Mouse (Mus musculus) heart, embryonic 14.5 days (tissue): ENCODE results near the gene Msh3. TPM values are rescaled to one million over a fixed set of nuclear protein-coding genes. Genes with fewer than 3 reads are reported as not detected.
"Not testable (repeated sequence)": the region's sequence is repeated elsewhere in the genome, so short reads cannot be mapped to it uniquely, and the experiment has no call there.

ENCODE experiments used
- ATAC-seq: fragments of 200-750 bp; cut with Nextera tagmentation; 2 replicates; pipeline ENCODE4 v1.8.0; 2017; ENCODE audit warnings: low read depth, moderate TSS enrichment; ENCODE audit not compliant: insufficient number of reproducible peaks, insufficient read depth, low FRiP score
- H3K27ac ChIP-seq, 2 experiments: fragments of 200-500 bp in 1 of 2; fragments of 300-500 bp in 1 of 2; sonication (generic) in 1 of 2; replicated peaks in 1 of 2; 2 replicates each; pipeline ENCODE4 v1.5.1; 2012 to 2014; ENCODE audit warnings: low read depth in 2 of 2, low read length in 2 of 2, control low read depth in 1 of 2, mild to moderate bottlenecking in 1 of 2, mixed read lengths in 1 of 2; ENCODE audit not compliant: control insufficient read depth in 1 of 2, insufficient read depth in 1 of 2
- H3K27me3 ChIP-seq: fragments of 300-500 bp; sonication (generic); 2 replicates; pipeline ENCODE4 v1.6.1; 2014; ENCODE audit warnings: mild to moderate bottlenecking, low read length, control low read depth; ENCODE audit not compliant: control insufficient read depth, insufficient read depth
- H3K36me3 ChIP-seq: fragments of 300-500 bp; sonication (generic); 2 replicates; pipeline ENCODE4 v1.6.1; 2014; ENCODE audit warnings: mild to moderate bottlenecking, control low read depth, low read length, mixed read lengths; ENCODE audit not compliant: control insufficient read depth, insufficient read depth
- H3K4me1 ChIP-seq, 2 experiments: fragments of 200-500 bp in 1 of 2; fragments of 300-500 bp in 1 of 2; sonication (generic) in 1 of 2; 2 replicates each; pipeline ENCODE4 v1.6.1; 2012 to 2014; ENCODE audit warnings: low read length in 2 of 2, control low read depth in 1 of 2, mixed read lengths in 1 of 2; ENCODE audit not compliant: control insufficient read depth in 2 of 2, insufficient read depth in 2 of 2
- H3K4me2 ChIP-seq: fragments of 300-500 bp; sonication (generic); 2 replicates; pipeline ENCODE4 v1.6.1; 2014; ENCODE audit warnings: mild to moderate bottlenecking, low read length
- H3K4me3 ChIP-seq, 2 experiments: fragments of 200-500 bp in 1 of 2; fragments of 300-500 bp in 1 of 2; sonication (generic) in 1 of 2; 2 replicates each; pipeline ENCODE4 v1.5.1; 2012 to 2014; ENCODE audit warnings: low read length in 2 of 2, mild to moderate bottlenecking in 2 of 2, control low read depth in 1 of 2, low read depth in 1 of 2, moderate library complexity in 1 of 2; ENCODE audit not compliant: control insufficient read depth in 1 of 2, insufficient read depth in 1 of 2
- H3K9ac ChIP-seq: fragments of 300-500 bp; sonication (generic); 2 replicates; pipeline ENCODE4 v1.6.1; 2014; ENCODE audit warnings: mild to moderate bottlenecking, low read length
- H3K9me3 ChIP-seq: fragments of 300-500 bp; sonication (generic); 2 replicates; pipeline ENCODE4 v1.6.1; 2016; ENCODE audit warnings: low read length, control low read depth; ENCODE audit not compliant: control insufficient read depth
- whole genome bisulfite sequencing: fragments of 180-500 bp; shearing (Covaris S2); extraction: QIAGEN DNeasy Blood & Tissue Kit; methylation state at CpG from one replicate; pipeline ENCODE4 v1.1.7; 2014; 5-methylcytosine and 5-hydroxymethylcytosine counted together
- polyA plus RNA-seq: library from polyadenylated mRNA; unstranded; fragments of >200 nt; fragmentation: Nextera tagmentation; extraction: Ambion mirVana; gene quantifications from 2 replicates; pipeline ENCODE4 v1.2.1, GENCODE M21; 2014

The Msh3 gene
- 17.0 and 17.1 TPM in 2 replicates for polyA plus RNA-seq

GRCm38 (mm10) chr13:92354456-92355271 is at the start of gene Msh3, which contains the start of gene Dhfr:
Gene Msh3, minus strand, starts transcription at chr13:92355003.
Gene Dhfr, plus strand, starts transcription at chr13:92354726.
- Histone ChIP-seq H3K4me1 (peaks cover 3 to 14% of the 10 kb centered on the region in 2 experiments), H3K9ac (peak within 1 kb of the TSS; percentile 76), H3K27me3 (no peaks in the 10 kb centered on the region), H3K4me2 (peak within 1 kb of the TSS; percentile 89), H3K36me3 (peaks cover 21% of the 10 kb centered on the region), H3K4me3 (peak within 1 kb of the TSS; percentile 63 to 76), H3K9me3 (no peaks in the 10 kb centered on the region), H3K27ac (peak within 1 kb of the TSS; percentile 88)
- peak; percentile 99 for ATAC-seq
- under 1% methylated on average over 75 of the region's 76 CpGs for WGBS

DNA sequence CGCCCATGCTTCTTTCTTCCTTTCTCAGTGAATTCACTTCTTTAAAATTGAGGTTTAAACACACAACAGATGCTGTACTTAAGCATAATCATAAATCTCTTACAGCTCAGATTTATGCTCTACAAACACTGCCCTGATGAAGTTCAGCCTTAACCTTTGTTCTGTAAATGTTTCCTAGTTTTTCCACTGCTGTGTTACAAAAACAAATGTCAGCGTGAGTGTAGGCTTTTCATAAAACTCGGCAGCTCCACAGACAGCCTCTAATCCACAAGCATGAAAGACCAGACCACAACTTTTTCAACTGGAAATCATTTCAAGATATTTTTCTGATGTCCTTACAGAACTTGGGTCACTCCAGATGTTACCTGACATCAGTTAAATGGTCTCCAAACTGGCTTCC is 48.7 kb upstream of the Msh3 start:
- Histone ChIP-seq H3K27ac (no peak overlapping the region), H3K36me3 (no peaks in the 10 kb centered on the region), H3K9ac (no peak overlapping the region), H3K4me2 (no peak overlapping the region), H3K4me1 (no peaks in the 10 kb centered on the region), H3K4me3 (no peak overlapping the region), H3K9me3 (no peaks in the 10 kb centered on the region), H3K27me3 (no peaks in the 10 kb centered on the region)
- 69% methylated on average over 3 of the region's 3 CpGs for WGBS
- no peak for ATAC-seq

DNA sequence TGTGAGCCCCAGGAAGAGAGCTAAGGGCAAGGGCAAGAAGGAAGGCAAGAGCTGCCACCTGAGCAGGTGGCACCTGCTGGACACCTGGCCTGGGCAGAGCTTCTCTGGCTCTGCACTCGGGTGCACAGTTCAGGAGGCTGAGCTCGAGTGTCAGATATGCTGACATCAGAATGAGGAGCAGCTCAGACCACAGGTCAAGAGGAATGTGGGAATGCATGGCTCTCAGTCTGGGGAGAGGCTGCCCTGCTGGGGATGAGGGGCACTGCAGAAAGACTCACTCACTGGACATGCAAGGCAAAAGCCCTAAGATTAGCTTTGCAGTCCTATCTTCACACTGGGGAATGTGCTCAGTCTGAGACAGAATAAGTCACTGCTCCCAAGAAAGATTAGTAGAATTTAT is 47.3 kb upstream of the Msh3 start:
- no peak overlapping the region for H3K27ac ChIP-seq
- H3K9me3 ChIP-seq: no peaks in the 10 kb centered on the region
- no peak overlapping the region for H3K9ac ChIP-seq
- H3K4me3 ChIP-seq: no peak overlapping the region
- no peak overlapping the region for H3K4me2 ChIP-seq
- H3K4me1 ChIP-seq: no peaks in the 10 kb centered on the region
- H3K36me3 ChIP-seq: no peaks in the 10 kb centered on the region
- no peak for ATAC-seq
- WGBS: 29% methylated on average over 2 of the region's 2 CpGs
- H3K27me3 ChIP-seq: no peaks in the 10 kb centered on the region

DNA sequence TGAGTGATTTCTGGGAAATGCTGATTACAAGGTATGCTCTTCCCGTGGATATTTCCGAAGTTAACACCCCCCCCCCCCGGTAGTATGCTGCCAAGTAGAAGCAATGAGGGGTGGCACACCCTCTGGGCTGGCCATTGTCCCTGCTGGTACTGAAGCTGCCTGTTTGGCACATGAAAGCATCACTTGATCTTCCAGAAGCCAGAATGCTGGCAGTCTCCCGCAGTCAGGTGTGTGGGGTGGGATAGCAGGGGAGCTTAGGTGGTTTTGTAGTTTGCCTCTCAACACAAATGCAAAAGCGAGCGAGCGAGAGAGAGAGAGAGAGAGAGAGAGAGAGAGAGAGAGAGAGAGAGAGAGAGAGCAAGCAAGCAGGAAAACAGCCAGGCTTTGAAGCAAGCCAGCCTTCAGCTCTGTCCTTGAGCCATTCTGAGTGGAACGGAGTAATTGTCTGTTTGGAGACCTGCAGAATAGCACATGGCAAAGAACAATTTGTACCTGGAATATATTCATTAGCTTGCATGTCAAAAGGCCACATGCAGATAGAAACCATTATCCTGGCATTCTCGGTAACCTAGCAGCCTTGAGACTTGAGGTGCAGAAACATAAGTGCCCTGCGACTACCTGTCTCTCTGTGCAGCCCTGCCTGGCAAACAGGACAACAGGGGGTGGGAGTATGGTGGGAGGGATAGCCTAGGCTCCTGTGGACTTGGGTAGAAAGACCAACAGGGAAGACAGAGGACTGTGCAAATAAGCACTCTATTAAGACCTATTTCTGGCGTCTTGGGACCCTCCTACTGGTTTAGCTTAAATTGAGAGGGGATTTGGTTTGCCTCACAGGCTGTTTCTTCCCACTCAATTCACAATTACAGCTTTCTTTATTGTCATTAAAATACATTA is 43.9 kb upstream of the Msh3 start:
- no peak overlapping the region for H3K27ac ChIP-seq
- ATAC-seq: no peak
- H3K9me3 ChIP-seq: no peaks in the 10 kb centered on the region
- WGBS: 72% methylated on average over 11 of the region's 11 CpGs
- H3K4me1 ChIP-seq: no peaks in the 10 kb centered on the region
- H3K36me3 ChIP-seq: no peaks in the 10 kb centered on the region
- no peak overlapping the region for H3K9ac ChIP-seq
- no peaks in the 10 kb centered on the region for H3K27me3 ChIP-seq
- H3K4me3 ChIP-seq: no peak overlapping the region
- H3K4me2 ChIP-seq: no peak overlapping the region

GRCm38 (mm10) chr13:92393047-92393661 is 38.4 kb upstream of the Msh3 start:
- WGBS: 72% methylated on average over 12 of the region's 12 CpGs
- H3K36me3 ChIP-seq: no peaks in the 10 kb centered on the region
- no peak overlapping the region for H3K27ac ChIP-seq

GRCm38 (mm10) chr13:92387367-92387766 is 32.6 kb upstream of the Msh3 start:
- Histone ChIP-seq H3K36me3 (0 out of 2 replicates have a peak, but pooled peaks cover 3% of the 10 kb centered on the region), H3K9ac (no peak overlapping the region), H3K27ac (no peak overlapping the region), H3K27me3 (no peaks in the 10 kb centered on the region), H3K4me2 (no peak overlapping the region), H3K9me3 (no peaks in the 10 kb centered on the region), H3K4me3 (no peak overlapping the region), H3K4me1 (no peaks in the 10 kb centered on the region)
- 80% methylated on average over 3 of the region's 3 CpGs for WGBS
- ATAC-seq: no peak

More at GRCm38 (mm10) chr13:92393047-92393661, 38.4 kb upstream of the Msh3 start:
- no peak for ATAC-seq
- no peaks in the 10 kb centered on the region for H3K9me3 ChIP-seq
- no peak overlapping the region for H3K4me3 ChIP-seq
- H3K4me1 ChIP-seq: no peaks in the 10 kb centered on the region
- no peak overlapping the region for H3K9ac ChIP-seq
- H3K4me2 ChIP-seq: no peak overlapping the region
- no peaks in the 10 kb centered on the region for H3K27me3 ChIP-seq

- 94% methylated on average over 6 of the region's 6 CpGs for WGBS
- H3K9ac ChIP-seq, H3K4me2 ChIP-seq, ATAC-seq, H3K4me3 ChIP-seq, H3K27ac ChIP-seq, H3K4me1 ChIP-seq, H3K9me3 ChIP-seq, H3K27me3 ChIP-seq: not testable (repeated sequence)
- peaks cover 36% of the 10 kb centered on the region for H3K36me3 ChIP-seq
These were observed 16.7 kb upstream of the Msh3 start for GRCm38 (mm10) chr13:92371466-92371865.
